Mouse (Mus musculus) activated CD4-positive, CD25-positive, alpha-beta regulatory T cell, adult 9 weeks (primary cell): ENCODE data around the gene A530016L24Rik. TPM values are rescaled to one million over a fixed set of nuclear protein-coding genes. Genes with fewer than 3 reads are reported as not detected.

Source experiments
- polyA plus RNA-seq: library from polyadenylated mRNA; unstranded; fragments of 100-300 nt; shearing (Covaris generic); gene quantifications from one replicate; pipeline ENCODE4 v1.2.1, GENCODE M21; 2017

A530016L24Rik gene
- polyA plus RNA-seq: not detected

GRCm38 (mm10) chr12:112489134-112489533 is at the start of gene A530016L24Rik:
Gene A530016L24Rik (plus strand): TSS chr12:112489448.

GRCm38 (mm10) chr12:112516697-112517337 is 27.6 kb downstream of the A530016L24Rik start, which contains the start of gene Tmem179:
Gene Tmem179 (minus strand): TSS chr12:112516747.

Other genes starting within 250 kb of the A530016L24Rik start
- gene Tmem179, start 27.3 kb downstream of the A530016L24Rik start, polyA plus RNA-seq: not detected
- gene Inf2, start 99.3 kb downstream of the A530016L24Rik start, polyA plus RNA-seq: 12.1 TPM
- 1.9 TPM for gene Adssl1, start 130.6 kb downstream of the A530016L24Rik start, polyA plus RNA-seq
- gene Siva1, start 155.2 kb downstream of the A530016L24Rik start, polyA plus RNA-seq: 44.5 TPM
- 8.0 TPM for gene Akt1, start 185.4 kb downstream of the A530016L24Rik start, polyA plus RNA-seq
- gene Zbtb42, start 189.4 kb downstream of the A530016L24Rik start, polyA plus RNA-seq: 1.7 TPM
- gene Cep170b, start 231.0 kb downstream of the A530016L24Rik start, polyA plus RNA-seq: 2.6 TPM